Mouse (Mus musculus): ENCODE data around the gene Tk2.

DNA sequence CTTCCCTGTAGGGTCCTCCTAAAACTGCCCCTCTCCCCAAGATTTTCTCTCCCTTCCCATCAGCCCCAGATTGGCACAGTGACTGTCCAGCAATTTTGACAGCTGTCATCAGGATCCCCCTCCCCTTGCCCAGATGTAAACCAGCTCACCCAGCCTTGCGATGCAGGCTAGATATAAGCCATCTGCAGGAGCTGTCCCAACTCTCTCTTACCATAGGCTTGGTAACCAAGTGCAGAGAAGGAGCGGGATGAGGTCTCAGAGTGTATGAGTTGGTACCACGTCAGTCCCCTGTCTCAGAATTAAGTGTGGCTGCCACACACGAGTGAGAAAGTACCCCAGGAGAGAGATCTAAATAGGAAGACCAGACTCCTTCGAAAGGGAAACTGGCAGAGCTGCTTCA, 59.9 kb downstream of the Tk2 start:
- no peak for TF ChIP-seq EP300 (IDR thresholded peaks at IDR 0.05; ENCODE audit: low read depth)
- TF ChIP-seq CTCF (IDR thresholded peaks at IDR 0.05; ENCODE audit: low read depth), result no peak
